Mouse (Mus musculus) brain, embryonic 14.5 days (tissue): ENCODE results near the gene Pde11a.

Source experiments
- CTCF ChIP-seq: fragments of 200-500 bp; IDR thresholded peaks from 2 replicates; pipeline ENCODE4 v1.5.1; 2012; ENCODE audit warnings: inconsistent platforms, mild to moderate bottlenecking, moderate library complexity, borderline replicate concordance; ENCODE audit not compliant: insufficient read depth, insufficient read length; ENCODE audit errors: extremely low read depth
- POLR2A ChIP-seq: fragments of 200-500 bp; IDR thresholded peaks from 2 replicates; pipeline ENCODE4 v1.6.1; 2012; ENCODE audit warnings: mild to moderate bottlenecking, inconsistent platforms, borderline replicate concordance; ENCODE audit not compliant: poor library complexity, insufficient read depth, insufficient read length, severe bottlenecking; ENCODE audit errors: extremely low read depth

DNA sequence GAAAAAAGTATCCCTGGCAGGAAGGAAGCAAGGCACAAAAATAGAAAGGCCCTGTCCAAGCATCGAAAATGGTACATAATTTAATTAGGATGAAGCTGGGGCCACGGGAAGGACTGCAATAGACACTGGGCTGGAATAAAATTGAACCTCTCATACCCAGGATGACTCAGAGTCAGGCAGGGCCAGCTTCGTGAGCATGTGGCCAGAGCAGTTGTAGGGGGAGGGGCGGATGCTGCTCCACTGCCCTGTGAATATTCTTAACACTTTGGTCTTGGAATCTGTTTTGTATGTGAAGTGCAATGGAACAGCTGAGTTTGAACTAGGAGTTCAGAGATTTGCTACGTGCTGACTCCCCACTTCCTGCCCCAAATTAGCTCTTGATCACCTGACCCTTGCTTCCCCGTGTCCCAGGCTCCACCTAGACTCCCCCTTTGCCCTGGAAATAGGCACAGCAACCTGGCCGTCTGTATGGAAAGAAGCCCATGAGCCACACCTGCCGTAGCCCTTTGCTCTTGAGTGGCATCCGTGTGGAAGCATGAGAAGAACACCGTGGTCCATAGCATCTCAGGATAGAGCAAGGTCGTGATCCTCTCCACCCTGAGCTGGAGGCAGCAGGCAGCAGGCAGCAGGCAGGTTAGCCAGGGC is 6.3 kb downstream of the Pde11a start:
- TF ChIP-seq CTCF: no peak
- no peak for TF ChIP-seq POLR2A
